Mouse (Mus musculus) CH12.LX (cell line): ENCODE measurements around the gene Arel1. TPM values are rescaled to one million over a fixed set of nuclear protein-coding genes. Genes with fewer than 3 reads are reported as not detected.

Source experiments
- DNase-seq: peaks from one replicate; pipeline ENCODE4 v3.0.0-alpha.2; 2013; ENCODE audit errors: extremely low read depth
- H3K27ac ChIP-seq: 2 replicates; pipeline ENCODE4 v1.5.1; 2012; ENCODE audit warnings: low read depth, mild to moderate bottlenecking, control low read depth, moderate library complexity; ENCODE audit not compliant: insufficient read depth
- H3K27me3 ChIP-seq: replicated peaks from 2 replicates; pipeline ENCODE3; 2012; ENCODE audit warnings: inconsistent platforms
- H3K36me3 ChIP-seq, 2 experiments: replicated peaks in 1 of 2; 2 replicates each; pipeline versions ENCODE3 to v1.6.1; 2012; ENCODE audit warnings: inconsistent platforms in 1 of 2, low read length in 1 of 2, mild to moderate bottlenecking in 1 of 2, mixed read lengths in 1 of 2, moderate library complexity in 1 of 2; ENCODE audit not compliant: control insufficient read depth in 1 of 2, insufficient read depth in 1 of 2
- H3K4me1 ChIP-seq, 2 experiments: 2 replicates each; pipeline ENCODE4 v1.6.1; 2012; ENCODE audit warnings: inconsistent platforms in 1 of 2, moderate library complexity in 1 of 2; ENCODE audit not compliant: insufficient read depth in 2 of 2, control insufficient read depth in 1 of 2
- H3K4me2 ChIP-seq: 2 replicates; pipeline ENCODE4 v1.6.1; 2012; ENCODE audit warnings: low read depth, mild to moderate bottlenecking, control low read depth; ENCODE audit not compliant: poor library complexity, insufficient read depth, severe bottlenecking
- H3K4me3 ChIP-seq, 3 experiments: fragments of 150-350 bp in 1 of 3; sonication (generic) in 1 of 3; replicated peaks in 1 of 3; 2 replicates each; pipeline versions ENCODE3 to v1.5.1; 2011 to 2012; ENCODE audit warnings: low read depth in 2 of 3, low read length in 2 of 3, mild to moderate bottlenecking in 2 of 3, moderate library complexity in 2 of 3, control low read depth in 1 of 3, improper control_type of control experiment in 1 of 3, inconsistent platforms in 1 of 3, mixed read lengths in 1 of 3; ENCODE audit not compliant: poor library complexity in 1 of 3
- H3K79me2 ChIP-seq: replicated peaks from 2 replicates; pipeline ENCODE4 v1.6.1; 2012; ENCODE audit warnings: mild to moderate bottlenecking, moderate library complexity; ENCODE audit not compliant: control insufficient read depth, poor library complexity, insufficient read depth, severe bottlenecking; ENCODE audit errors: extremely low read depth
- H3K9ac ChIP-seq: 2 replicates; pipeline ENCODE4 v1.6.1; 2012; ENCODE audit warnings: low read depth, mild to moderate bottlenecking, control low read depth, moderate library complexity; ENCODE audit not compliant: insufficient read depth
- H3K9me3 ChIP-seq: replicated peaks from 2 replicates; pipeline ENCODE3; 2012; ENCODE audit warnings: low read length, inconsistent platforms, mixed read lengths
- BHLHE40 ChIP-seq: IDR thresholded peaks from 2 replicates; pipeline ENCODE4 v1.6.1; 2011; ENCODE audit warnings: mild to moderate bottlenecking, low read depth, low read length, improper control_type of control experiment
- CHD2 ChIP-seq: IDR thresholded peaks from 2 replicates; pipeline ENCODE4 v1.6.1; 2011; ENCODE audit warnings: low read length, improper control_type of control experiment
- CTCF ChIP-seq, 2 experiments: IDR thresholded peaks in 1 of 2; conservative IDR thresholded peaks in 1 of 2; 2 replicates each; pipeline ENCODE4 v1.5.1; 2011 to 2012; ENCODE audit warnings: low read depth in 2 of 2, low read length in 2 of 2, improper control_type of control experiment in 1 of 2, inconsistent platforms in 1 of 2, mild to moderate bottlenecking in 1 of 2, moderate library complexity in 1 of 2
- ETS1 ChIP-seq: conservative IDR thresholded peaks from 2 replicates; pipeline ENCODE4 v1.6.1; 2012; ENCODE audit warnings: low read depth, mild to moderate bottlenecking, inconsistent platforms, low read length, improper control_type of control experiment, moderate library complexity
- GABPA ChIP-seq: IDR thresholded peaks from 2 replicates; pipeline ENCODE4 v1.6.1; 2012; ENCODE audit warnings: low read depth, low read length, improper control_type of control experiment, inconsistent platforms; ENCODE audit not compliant: insufficient replicate concordance
- IRF4 ChIP-seq: IDR thresholded peaks from 2 replicates; pipeline ENCODE4 v1.6.1; 2014; ENCODE audit warnings: low read depth, mild to moderate bottlenecking, inconsistent platforms, low read length, improper control_type of control experiment
- JUN ChIP-seq: IDR thresholded peaks from 2 replicates; pipeline ENCODE4 v1.6.1; 2011; ENCODE audit warnings: low read depth, mild to moderate bottlenecking, low read length, improper control_type of control experiment, moderate library complexity; ENCODE audit not compliant: insufficient read depth
- JUND ChIP-seq: conservative IDR thresholded peaks from 2 replicates; pipeline ENCODE4 v1.6.1; 2011; ENCODE audit warnings: low read depth, low read length, improper control_type of control experiment
- KAT2A ChIP-seq: IDR thresholded peaks from 2 replicates; pipeline ENCODE4 v1.6.1; 2012; ENCODE audit warnings: low read length, improper control_type of control experiment, inconsistent platforms; ENCODE audit not compliant: insufficient replicate concordance
- MAFK ChIP-seq: IDR thresholded peaks from 2 replicates; pipeline ENCODE4 v1.6.1; 2011; ENCODE audit warnings: low read length, improper control_type of control experiment; ENCODE audit not compliant: insufficient replicate concordance
- MAX ChIP-seq: IDR thresholded peaks from 2 replicates; pipeline ENCODE4 v1.6.1; 2011; ENCODE audit warnings: low read length, improper control_type of control experiment
- MAZ ChIP-seq: IDR thresholded peaks from 2 replicates; pipeline ENCODE4 v1.6.1; 2012; ENCODE audit warnings: low read depth, mild to moderate bottlenecking, inconsistent platforms, low read length, improper control_type of control experiment, moderate library complexity
- MXI1 ChIP-seq: IDR thresholded peaks from 2 replicates; pipeline ENCODE4 v1.6.1; 2011; ENCODE audit warnings: mild to moderate bottlenecking, low read depth, low read length, improper control_type of control experiment
- MYC ChIP-seq: IDR thresholded peaks from 2 replicates; pipeline ENCODE4 v1.6.1; 2011; ENCODE audit warnings: low read depth, mild to moderate bottlenecking, improper control_type of control experiment, low read length
- NELFE ChIP-seq: IDR thresholded peaks from 2 replicates; pipeline ENCODE4 v1.6.1; 2011; ENCODE audit warnings: low read depth, low read length, improper control_type of control experiment
- NRF1 ChIP-seq: IDR thresholded peaks from 2 replicates; pipeline ENCODE4 v1.6.1; 2014; ENCODE audit warnings: low read depth, mild to moderate bottlenecking, inconsistent platforms, low read length, improper control_type of control experiment, moderate library complexity
- PAX5 ChIP-seq: IDR thresholded peaks from 2 replicates; pipeline ENCODE4 v1.6.1; 2012; ENCODE audit warnings: low read length, inconsistent platforms, mixed read lengths
- POLR2A ChIP-seq: IDR thresholded peaks from 2 replicates; pipeline ENCODE4 v1.6.1; 2011; ENCODE audit warnings: low read depth, mild to moderate bottlenecking, improper control_type of control experiment, low read length
- POLR2AphosphoS2 ChIP-seq: IDR thresholded peaks from 2 replicates; pipeline ENCODE4 v1.6.1; 2011; ENCODE audit warnings: low read depth, low read length, improper control_type of control experiment
- RAD21 ChIP-seq: IDR thresholded peaks from 2 replicates; pipeline ENCODE4 v1.6.1; 2011; ENCODE audit warnings: low read depth, mild to moderate bottlenecking, low read length, improper control_type of control experiment, moderate library complexity
- RCOR1 ChIP-seq: conservative IDR thresholded peaks from 2 replicates; pipeline ENCODE4 v1.6.1; 2012; ENCODE audit warnings: low read depth, mild to moderate bottlenecking, inconsistent platforms, low read length, improper control_type of control experiment
- SMC3 ChIP-seq: IDR thresholded peaks from 2 replicates; pipeline ENCODE4 v1.6.1; 2011; ENCODE audit warnings: low read depth, low read length, improper control_type of control experiment
- TBP ChIP-seq: conservative IDR thresholded peaks from 2 replicates; pipeline ENCODE4 v1.6.1; 2011; ENCODE audit warnings: low read depth, low read length, improper control_type of control experiment
- TCF12 ChIP-seq: IDR thresholded peaks from 2 replicates; pipeline ENCODE4 v1.6.1; 2014; ENCODE audit warnings: low read depth, mild to moderate bottlenecking, inconsistent platforms, low read length, improper control_type of control experiment
- USF1 ChIP-seq: IDR thresholded peaks from 2 replicates; pipeline ENCODE4 v1.6.1; 2014; ENCODE audit warnings: low read depth, mild to moderate bottlenecking, inconsistent platforms, low read length, improper control_type of control experiment
- USF2 ChIP-seq: conservative IDR thresholded peaks from 2 replicates; pipeline ENCODE4 v1.6.1; 2011; ENCODE audit warnings: low read depth, low read length, improper control_type of control experiment
- ZC3H11A ChIP-seq: IDR thresholded peaks from 2 replicates; pipeline ENCODE4 v1.6.1; 2012; ENCODE audit warnings: low read depth, mild to moderate bottlenecking, inconsistent platforms, low read length, improper control_type of control experiment
- ZMIZ1 ChIP-seq: IDR thresholded peaks from 2 replicates; pipeline ENCODE4 v1.6.1; 2012; ENCODE audit warnings: low read depth, mild to moderate bottlenecking, inconsistent platforms, low read length, improper control_type of control experiment
- dilution Hi-C: fragments of 300-500 bp; cut with MboI; formaldehyde crosslinking; loops from 2 replicates; pipeline ENCODE4 v1.14.3; 2020; ENCODE audit warnings: low sequenced_read_pairs; ENCODE audit not compliant: extremely low pct_unique_long_range_greater_than_20kb, extremely low pct_ligation_motif_present
- in situ Hi-C: fragments of 300-500 bp; cut with MboI; formaldehyde crosslinking; loops from 3 replicates; pipeline ENCODE4 v1.14.3; 2019; ENCODE audit warnings: low sequenced_read_pairs, low pct_ligation_motif_present, low pct_unique_long_range_greater_than_20kb, mixed read lengths
- polyA plus RNA-seq: library from polyadenylated mRNA; unstranded; fragments of >175 nt; gene quantifications from 2 replicates; pipeline ENCODE4 v1.2.1, GENCODE M21; 2012; ENCODE audit warnings: low read depth; ENCODE audit not compliant: insufficient read length
- total RNA-seq, 2 experiments: library from RNA; depleted of rRNA; stranded (reverse); fragments of 300-350 nt in 1 of 2; fragments of >200 nt in 1 of 2; gene quantifications; 2 replicates each; pipeline ENCODE4 v1.2.3; 2012 to 2014

Arel1 gene
- total and polyA plus RNA-seq, 3 experiments = 16.9 to 22.5 (median 21.6) TPM

DNA sequence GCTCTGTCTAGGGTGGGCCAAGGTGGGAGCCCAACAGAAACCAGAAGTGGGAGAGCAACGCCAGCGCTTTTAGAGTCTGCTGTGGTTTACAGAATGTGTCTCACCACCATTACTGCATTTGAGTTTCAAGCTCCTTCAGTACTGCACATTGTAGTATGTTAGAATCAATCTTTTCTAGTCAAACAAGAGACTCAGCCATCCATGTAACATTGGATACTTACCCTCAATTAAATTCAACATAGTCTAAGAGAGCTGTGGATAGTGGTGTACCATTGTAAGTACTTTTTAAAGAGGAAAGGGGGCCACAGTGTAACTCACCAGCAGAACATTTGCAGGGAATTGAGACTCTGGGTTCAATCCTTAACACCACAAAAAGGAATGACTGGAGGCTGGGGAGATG lies 59.1 kb downstream of the Arel1 start:
- DNase-seq = no peak
- Histone ChIP-seq H3K27me3 (no peaks in the 10 kb centered on the region), H3K27ac (no peak overlapping the region), H3K9me3 (no peaks in the 10 kb centered on the region), H3K9ac (no peak overlapping the region), H3K36me3 (peaks cover 0 to 15% of the 10 kb centered on the region in 2 experiments), H3K4me2 (no peak overlapping the region), H3K79me2 (no peaks in the 10 kb centered on the region), H3K4me3 (no peak overlapping the region), H3K4me1 (peaks cover 9 to 57% of the 10 kb centered on the region in 2 experiments)
- dilution Hi-C loops (no loop called here), in situ Hi-C loops (no loop called here)
- no peak for TF ChIP-seq IRF4
- no peak for TF ChIP-seq SMC3
- no peak for TF ChIP-seq GABPA
- no peak for TF ChIP-seq USF2
- TF ChIP-seq TBP = no peak
- no peak for TF ChIP-seq TCF12
- no peak for TF ChIP-seq CTCF (conservative IDR thresholded peaks at IDR 0.05 in 1 of 2, IDR thresholded peaks at IDR 0.05 in 1 of 2; ENCODE audit: low read depth in 2 of 2, low read length in 2 of 2)
- TF ChIP-seq ZC3H11A = no peak
- TF ChIP-seq BHLHE40 = no peak
- TF ChIP-seq NRF1 = no peak
- TF ChIP-seq RAD21 = no peak
- no peak for TF ChIP-seq RCOR1
- no peak for TF ChIP-seq PAX5
- no peak for TF ChIP-seq POLR2AphosphoS2
- no peak for TF ChIP-seq MAX
- TF ChIP-seq USF1 = no peak
- no peak for TF ChIP-seq JUND
- TF ChIP-seq MXI1 = no peak
- TF ChIP-seq JUN = no peak
- TF ChIP-seq MYC = no peak

DNA sequence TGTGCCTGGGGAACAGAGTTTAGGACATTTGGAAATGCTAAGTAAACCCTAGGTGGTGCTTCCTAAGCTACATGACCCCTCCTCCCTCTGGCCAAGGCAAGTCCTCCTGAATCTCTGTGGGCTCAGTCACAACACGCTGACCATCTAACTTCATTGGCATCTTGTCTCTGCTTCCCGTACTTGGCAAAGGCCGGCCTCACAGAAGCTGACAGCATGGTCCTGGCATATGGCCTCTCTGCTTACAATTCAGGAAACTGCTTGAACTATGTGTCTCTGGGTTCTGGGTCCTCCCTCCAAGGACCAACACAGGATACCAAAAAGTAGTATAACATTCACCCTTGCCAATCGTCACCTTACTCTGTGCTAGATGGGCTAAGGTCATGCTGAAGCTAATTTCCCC lies 60.6 kb downstream of the Arel1 start:
- Histone ChIP-seq H3K79me2 (no peaks in the 10 kb centered on the region), H3K4me2 (no peak overlapping the region), H3K9ac (no peak overlapping the region), H3K4me3 (no peak overlapping the region), H3K4me1 (peaks cover 9 to 49% of the 10 kb centered on the region in 2 experiments), H3K27me3 (no peaks in the 10 kb centered on the region), H3K27ac (no peak overlapping the region), H3K9me3 (no peaks in the 10 kb centered on the region), H3K36me3 (peaks cover 0 to 1% of the 10 kb centered on the region in 2 experiments)
- no peak for DNase-seq
- in situ Hi-C loops (no loop called here), dilution Hi-C loops (no loop called here)
- TF ChIP-seq GABPA (no peak), POLR2AphosphoS2 (no peak), POLR2A (no peak), CHD2 (no peak), RCOR1 (no peak), RAD21 (no peak), MAFK (no peak), SMC3 (no peak), PAX5 (no peak), ZMIZ1 (no peak), NRF1 (no peak), TCF12 (no peak), MAZ (no peak), KAT2A (no peak), BHLHE40 (no peak), JUN (no peak), NELFE (no peak), ETS1 (no peak)
